Mouse (Mus musculus) left cerebral cortex, adult 9 months (tissue): ENCODE data around the gene Ust.

ENCODE experiments used
- DNase-seq, 2 experiments: peaks; one replicate each; pipeline ENCODE4 v3.0.0; 2022; ENCODE audit warnings: low spot score in 2 of 2

Ust gene

DNA sequence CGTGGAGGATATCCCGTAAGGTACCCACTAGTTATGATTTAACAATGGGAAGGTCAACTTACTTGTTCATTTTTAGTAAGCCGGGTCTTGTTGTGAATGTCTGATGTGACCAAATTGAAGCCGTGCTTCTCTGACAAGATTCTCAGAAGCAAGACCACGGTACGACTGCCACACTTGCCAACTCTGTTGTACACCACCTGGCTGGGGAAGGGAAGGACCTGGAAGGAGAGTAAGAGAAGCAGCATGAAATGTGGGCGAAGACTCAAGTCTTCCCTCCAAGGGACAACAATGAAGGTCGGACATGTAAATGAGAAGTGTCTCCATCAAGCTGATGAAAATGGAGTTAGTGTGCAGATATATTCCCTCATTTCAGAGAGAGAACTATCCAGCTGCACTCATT lies 188.6 kb downstream of the Ust start:
- DNase-seq = no peak

DNA sequence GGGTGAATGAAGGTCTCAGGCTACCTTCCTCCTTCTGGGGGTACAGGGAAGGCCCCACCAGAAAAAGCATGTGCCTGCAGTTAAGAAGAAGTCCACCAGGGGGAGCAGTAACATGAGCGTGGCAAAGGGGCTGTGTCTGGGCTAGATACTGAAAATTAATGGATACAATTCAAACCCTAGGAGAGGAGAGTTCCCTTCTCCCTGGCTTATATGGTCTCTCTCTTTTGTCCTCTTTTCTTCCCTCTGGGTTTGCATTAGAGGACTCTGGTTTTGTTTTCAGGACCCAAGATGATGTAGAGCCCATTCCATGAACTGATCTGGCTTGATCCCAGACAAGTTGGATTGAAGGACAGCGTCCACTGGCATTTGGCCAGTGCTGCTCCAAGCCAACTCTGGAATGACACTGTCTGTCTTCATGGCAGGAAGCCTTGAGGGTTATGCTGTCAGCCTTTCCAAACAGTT lies 195.3 kb downstream of the Ust start:
- peak in 1 of 2 experiments; percentile 62 for DNase-seq

DNA sequence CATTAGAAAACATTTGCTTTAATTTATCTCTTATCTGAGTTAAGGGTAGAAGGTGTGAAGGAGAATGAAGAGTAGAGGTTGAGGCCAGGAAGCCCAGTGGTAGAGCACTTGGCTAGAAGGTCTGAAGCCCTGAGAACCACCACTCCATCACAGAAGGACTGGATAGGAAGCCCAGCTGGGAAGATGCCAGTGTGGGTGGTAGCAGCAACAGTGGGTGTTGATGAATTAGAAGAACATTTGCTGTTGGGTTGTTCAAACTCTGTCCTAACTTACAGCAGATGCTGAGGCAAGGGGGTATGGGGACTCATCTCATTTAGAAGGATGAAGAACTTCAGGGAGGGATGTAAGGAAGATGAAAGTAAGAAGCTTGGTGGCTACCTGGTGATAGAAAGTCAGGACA lies 197.9 kb downstream of the Ust start:
- no peak for DNase-seq

DNA sequence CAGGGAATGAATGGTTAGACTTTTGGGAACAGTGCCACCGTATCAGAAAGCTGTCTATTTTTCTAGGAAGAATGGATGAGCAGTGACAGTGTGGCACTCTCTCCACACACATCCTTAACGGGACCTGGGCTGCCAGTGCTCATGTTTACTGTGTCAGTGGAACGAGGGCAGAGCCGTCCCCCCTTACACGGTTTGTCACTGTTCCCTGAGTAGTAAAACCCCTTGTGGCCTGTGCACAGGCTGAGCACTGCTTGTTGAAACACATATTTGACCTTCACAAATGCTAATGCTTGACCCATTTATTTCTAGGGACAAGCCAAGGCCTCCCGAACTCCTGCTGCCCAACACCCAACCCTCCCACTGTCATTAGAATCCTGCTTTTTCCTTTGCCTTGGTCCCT lies 209.2 kb downstream of the Ust start:
- no peak for DNase-seq

DNA sequence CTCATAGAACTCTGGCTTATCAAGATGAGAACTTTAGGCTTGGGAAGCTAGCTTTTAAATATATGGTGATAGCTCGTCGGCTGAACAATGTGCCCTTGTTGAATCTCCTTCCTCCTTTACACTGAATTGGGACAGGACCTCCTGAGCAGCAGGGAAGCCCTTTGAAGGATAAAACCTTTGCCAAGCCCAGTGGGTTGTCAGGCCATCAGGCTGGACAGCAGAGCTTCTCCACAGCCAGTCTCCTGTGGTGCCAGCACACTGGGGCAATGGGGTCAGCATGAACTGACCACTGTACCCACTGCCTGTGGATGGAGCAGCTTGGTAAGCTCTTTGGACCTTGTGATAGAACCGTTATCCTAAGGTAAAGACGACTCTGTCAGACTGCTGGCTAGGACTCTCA lies 214.4 kb downstream of the Ust start:
- DNase-seq = no peak

DNA sequence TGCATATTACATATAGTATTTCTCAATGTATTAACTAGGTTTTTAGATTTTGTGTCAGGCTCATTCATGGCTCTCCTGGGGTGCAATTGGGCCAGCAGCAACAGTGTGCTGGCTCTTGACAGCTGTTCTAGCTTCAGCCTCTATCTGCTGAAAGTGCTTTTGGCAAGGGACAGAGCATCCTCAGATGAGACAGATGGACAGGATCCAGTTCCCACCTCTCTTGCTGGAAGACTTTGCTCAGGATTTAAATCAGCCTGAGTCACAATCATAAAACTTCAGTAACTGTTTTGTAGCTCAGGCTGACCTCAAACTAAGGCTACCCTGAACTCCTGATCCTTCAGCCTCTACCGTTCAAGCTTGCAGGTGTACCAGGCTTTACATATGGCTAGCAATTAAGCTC lies 219.5 kb downstream of the Ust start:
- peak in 1 of 2 experiments; percentile 22 for DNase-seq

DNA sequence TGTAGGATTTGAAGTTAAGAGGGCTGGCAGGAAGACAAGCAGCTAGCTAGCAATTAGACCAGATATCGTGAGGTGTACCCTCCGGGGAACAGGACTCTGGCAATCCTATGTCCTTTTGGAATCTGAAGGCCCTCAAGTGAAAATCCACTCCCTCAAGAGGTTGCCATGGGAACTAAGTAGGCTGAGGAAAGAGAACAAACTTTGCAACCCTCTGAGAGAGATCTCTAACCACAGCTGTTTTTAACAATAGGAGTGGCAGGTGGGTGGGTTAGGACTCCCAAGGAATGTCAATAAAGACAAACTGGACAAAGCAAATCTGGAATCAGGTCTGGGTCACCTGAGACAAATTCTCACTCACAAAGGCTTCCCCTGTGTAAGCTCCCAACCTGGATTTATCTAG lies 221.4 kb downstream of the Ust start:
- DNase-seq = no peak

DNA sequence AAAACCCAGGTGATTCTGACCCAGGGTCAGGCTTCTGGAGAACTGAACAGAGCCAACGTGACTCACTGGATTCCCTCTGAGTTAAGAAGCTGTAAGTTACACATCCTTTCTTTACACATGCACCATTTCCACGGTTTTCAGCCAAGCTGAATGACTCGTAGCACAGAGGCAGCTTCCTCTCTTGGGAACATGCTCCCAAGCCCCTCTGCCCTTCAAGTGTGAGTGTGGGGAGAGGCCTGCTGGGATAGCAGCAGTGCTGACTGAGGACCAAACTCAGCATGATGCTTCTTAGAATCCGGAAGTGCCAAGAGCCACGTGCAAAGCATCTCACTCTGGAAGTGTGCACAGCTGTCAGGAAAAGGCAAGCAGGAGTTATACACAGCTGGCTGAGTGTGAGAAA lies 228.0 kb downstream of the Ust start:
- no peak for DNase-seq

DNA sequence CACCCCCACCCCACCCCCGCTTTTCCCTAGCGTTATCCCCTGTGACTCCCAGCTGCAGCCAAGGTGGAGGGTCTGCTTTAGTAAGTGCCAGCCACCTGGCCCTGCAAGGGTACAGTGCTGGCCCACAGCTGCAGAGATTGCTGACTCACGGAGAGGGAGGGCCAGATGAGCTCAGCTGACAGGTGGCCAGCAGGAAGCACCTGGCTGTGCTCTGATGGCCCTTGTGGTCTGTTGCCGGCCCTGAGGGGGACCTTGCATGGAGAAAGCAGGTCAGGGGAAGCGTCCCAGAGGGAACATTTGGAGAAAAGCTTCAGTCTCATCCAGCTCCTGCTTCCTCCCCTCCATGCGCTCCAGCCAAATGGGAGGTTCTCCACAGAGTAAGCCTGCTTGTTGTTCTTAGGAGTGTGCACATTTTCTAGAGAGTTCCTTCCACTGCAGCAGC lies 231.3 kb downstream of the Ust start:
- no peak for DNase-seq

DNA sequence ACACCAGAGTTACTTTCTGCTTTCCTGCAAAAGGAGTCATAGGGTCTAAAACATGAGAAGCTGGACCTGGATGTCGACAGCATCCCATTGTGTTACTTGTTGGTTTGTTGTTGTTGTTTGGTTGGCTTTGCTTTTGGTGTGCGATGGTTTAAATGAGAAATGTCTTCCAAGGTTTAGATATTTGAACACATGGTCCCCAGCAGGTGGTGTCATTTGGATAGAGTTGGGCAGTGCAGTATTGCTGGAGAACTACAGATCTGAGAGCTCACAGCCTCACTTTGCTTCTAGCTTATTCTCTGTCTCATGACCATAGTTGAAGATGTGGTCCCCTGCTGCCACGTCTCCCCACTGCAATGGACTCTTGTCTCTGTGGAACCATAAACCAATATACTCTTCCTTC lies 234.6 kb downstream of the Ust start:
- DNase-seq = no peak

DNA sequence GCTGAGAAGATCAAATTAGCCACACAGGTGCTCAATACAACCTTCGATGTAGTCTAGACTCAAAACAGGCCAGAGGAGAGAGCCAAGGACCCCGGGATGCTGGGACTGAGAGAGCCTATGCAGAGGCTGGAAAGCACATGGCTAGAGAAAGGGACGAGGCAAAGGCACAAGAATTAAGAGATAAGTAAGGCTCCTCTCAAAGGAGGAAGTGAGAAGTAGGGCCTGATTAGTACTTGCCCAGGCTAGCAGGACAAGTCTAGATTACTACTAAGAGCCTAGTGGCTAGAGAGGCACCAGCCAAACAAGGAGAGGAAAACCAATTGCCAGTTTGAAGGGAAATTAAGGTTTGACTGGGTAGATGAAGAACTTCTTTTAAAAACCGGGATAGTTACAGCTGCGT lies 241.5 kb downstream of the Ust start:
- DNase-seq = no peak

DNA sequence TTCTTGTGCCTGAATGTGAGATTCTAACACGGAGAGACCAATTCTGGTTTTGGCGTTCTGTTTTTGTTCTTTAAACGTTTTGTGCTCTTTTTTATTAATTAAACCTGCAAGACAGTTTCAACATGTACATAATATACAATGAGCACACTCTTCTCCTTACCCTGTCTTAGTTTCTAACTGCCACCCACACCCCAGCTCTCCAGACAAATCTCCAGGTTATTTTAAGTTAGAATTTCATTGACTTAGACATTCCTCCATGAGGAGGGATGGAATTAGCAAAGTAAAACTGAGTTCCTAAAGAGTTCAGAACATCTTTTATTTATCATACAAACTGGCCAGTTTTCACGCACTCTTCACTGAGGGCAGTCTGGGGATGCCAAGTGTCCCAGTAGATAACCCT lies 248.9 kb downstream of the Ust start:
- peak in 1 of 2 experiments; percentile 7 for DNase-seq

DNA sequence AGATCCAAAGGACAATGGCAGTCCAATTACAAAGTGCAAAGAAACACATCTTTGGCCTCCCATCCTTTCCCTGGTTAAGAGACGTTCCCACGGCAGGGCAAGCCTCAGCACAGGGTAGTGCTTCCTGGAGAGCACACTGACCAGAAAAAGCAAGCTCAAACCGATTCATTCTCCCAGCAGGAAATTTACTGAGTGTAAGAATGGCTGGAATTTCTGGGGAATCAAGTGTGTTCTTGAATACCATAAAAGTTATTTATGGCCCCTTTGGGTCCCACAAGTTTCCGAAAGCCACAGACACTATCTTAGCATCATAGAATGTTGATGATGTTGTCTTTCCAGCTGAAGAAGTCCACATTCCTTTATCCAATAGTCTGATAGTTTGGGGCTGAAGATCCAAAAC lies 258.9 kb downstream of the Ust start:
- no peak for DNase-seq

DNA sequence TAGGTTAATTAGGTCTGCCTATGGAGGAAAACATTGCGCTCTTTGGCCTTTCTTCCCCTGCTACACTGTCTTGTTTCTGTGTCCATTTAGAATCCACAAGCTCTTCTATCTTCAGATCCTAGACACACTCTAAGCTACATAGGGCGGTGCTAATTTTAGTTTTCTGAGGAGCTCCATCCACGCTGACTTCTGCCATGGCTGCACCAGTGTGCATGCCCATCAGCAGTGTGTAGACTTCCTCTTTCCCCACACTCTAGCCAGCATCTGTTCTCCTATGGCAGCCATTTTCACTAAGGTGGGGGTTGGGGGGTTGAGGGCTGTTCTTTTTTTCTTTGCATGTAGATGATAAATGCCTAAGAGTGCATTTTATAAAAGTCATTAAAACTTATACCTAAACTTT lies 268.6 kb downstream of the Ust start:
- no peak for DNase-seq

DNA sequence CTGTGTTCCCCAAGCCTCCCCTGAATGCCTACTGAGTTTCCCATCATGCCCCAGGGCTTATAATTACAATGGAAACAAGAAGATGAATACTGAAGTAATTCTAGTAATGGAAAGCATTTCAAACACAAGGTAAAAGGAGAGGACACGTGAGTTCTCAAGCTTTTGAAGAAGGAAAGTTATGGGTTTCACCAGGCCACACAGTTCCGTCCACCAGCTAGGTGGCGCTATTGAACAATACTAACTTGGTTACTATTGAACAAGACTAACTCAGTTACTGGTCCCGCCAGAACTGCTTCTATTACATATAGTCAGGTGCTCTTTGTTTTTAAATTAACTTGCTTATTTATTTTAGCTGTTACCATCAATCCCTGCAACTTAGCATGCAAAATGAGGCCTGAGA lies 276.3 kb downstream of the Ust start:
- peak in 1 of 2 experiments; percentile 75 for DNase-seq

DNA sequence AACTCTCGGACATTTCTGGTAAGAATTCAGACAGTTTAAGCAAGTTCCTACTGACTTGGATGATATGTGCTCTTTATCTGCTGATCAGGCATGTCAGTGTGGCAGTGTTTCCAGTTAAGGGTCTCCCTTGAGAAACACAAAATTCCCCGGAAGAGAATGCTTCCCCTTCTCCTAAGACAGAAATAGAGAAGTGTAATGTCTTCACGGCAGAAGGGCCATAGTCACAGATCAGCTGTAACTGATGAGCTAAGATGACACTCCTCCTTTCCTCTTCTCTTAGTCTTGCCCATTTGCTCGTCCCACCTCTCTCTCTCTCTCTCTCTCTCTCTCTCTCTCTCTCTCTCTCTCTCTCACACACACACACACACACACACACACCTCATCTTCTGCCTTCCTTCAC lies 277.9 kb downstream of the Ust start:
- DNase-seq = no peak

DNA sequence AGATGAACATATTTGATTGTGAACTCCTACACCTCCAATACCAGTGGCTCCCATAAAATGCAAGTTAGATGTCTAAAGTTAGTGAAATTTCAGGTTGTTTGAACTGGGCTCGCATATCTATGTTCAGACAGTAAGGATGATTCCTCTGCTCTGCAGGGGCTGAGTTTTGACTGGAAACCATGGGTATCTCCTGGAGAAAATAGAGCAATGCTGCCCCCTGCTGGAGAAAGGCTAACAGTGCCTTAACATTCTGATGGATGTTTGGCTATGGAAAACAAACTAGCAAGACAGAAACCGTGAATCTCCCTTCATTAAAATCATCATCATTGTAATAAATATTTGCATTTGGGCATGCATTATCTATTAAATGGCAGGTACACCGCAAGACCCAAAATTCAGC lies 278.4 kb downstream of the Ust start:
- DNase-seq = peak; percentile 22 to 79

DNA sequence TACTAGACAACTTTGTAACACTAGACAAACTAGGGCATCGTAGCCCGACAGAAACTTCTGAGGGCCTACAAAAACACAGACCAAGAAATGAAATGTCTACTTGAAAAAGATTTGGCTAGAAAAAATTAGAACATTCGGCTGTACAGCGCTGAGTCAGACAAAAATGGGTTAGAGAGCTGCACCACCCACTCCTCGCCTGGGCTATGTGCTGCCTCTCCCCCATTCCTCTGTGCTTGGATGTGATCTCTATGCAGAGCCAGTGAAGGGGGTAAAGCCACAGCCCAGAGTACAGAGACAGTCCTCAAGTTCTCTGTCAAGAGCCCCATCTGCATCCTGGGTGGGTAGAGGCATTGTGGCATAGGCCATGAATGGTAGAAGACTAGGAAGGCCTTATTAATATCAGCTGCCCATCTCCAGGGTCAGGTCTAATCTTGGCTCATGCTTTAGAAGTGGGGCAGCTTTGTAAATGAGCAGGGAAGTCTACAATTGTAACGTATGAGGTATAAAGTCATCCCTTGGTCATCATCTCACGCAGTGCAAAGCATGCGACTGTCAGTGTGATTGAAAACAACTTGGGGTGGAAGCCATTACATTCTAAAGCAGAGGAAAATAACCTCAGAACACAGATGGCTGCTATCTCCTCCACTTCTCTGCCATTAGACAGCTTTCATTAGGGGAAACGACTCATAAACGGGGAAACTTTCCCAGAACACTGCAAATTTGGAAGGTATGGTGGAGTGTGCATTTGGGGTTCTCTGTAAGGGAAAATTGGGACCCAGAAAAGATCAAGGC lies 281.6 kb downstream of the Ust start:
- peak; percentile 44 to 76 for DNase-seq

DNA sequence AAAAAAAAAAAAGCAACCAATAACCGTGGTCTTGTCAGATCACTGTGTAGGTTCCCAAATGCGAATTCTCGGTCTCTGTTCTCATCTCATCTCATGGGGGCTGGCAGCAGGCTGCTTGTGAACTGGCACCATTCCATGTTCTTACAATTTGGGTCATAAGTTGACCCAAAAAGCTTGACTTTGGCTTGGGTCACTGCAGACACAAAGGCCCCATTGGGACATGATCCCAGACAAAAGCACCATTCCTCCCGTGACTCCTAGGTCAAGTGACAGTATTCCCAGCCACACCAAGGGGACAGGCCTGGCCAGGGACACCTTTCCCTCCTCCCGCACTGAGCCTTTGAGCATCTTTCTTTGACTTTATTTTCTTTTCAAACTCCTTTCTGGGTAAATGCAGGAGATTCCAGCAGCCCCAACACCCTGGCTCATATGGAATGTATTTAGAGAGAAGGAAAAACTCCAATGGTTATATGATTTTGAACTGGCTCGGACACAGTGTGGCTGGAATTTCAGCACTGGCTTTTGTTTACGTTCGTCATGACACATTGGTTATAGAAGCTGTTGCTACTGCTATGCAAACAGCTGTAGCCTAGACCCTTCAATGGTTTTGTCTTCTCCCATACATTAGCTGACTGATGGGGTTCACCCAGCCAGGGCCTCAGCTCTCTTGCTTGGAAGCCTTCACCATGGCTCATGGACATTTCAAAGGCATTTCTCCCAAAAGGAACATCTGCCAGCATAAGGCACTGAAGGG lies 285.3 kb downstream of the Ust start:
- DNase-seq = no peak

DNA sequence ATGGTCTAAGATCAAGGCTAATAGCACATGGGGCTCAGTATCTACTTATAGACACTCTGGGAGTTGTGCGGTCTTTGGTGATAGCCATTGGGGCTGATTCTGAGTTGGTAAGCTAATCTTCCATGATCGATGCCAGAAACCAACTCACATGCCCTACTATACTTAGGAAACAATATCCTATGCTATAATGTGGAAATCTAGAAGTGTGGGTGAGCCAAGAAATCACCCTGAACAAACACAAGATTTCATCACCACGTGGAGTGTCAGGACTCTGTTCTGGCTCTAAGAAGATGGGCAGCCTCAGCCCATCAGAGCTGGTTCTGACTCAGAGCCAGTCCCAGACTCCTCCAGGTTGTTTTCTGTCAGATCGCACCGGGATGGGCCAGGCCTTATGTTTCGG lies 286.1 kb downstream of the Ust start:
- DNase-seq = no peak

DNA sequence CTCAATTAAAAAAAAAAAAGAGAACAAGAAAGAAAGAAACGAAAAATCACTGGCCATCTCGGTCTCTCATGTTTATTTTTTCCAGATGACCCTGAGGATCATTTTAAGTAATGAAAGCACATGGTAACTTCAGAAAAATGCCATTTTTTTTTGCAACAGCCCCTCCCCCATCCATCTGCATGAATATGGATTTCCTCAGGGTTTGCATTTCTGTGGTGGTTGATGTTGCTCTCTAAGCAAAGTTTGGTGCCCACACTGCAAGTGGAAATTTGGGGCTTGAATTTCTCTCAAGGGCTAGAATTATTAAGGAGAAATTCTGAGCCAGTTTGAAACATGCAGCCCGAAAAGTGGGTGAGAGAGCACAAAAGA lies 290.3 kb downstream of the Ust start:
- no peak for DNase-seq

DNA sequence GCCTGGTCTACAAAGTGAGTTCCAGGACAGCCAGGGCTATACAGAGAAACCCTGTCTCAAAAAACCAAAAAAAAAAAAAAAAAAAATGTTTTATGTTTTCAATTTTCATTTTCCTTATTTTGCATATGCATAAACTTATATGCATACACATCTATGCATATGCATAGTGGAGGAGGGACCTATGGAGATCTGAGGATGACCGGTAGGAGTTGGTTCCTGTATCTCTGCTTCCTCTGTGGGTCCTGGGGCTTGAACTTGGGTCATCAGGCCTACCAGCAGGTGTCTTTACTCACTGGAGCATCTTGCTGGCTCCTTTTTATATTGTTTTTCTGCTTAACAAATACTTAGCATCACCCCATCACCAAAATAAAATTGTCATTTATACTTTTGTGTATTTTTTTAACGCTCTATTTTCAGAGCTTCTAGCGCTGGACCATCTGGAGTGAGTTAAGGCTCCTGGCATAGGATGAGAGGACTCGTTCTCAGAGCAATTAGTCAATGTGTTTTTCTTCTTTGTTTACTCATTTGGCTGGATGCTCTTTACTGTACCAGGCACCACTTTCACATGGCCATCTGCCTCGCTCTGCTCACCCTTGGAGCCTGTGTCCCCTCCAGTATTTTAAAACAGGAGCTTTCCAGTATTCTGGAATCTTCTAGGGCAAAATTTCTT lies 290.8 kb downstream of the Ust start:
- peak; percentile 53 to 55 for DNase-seq

DNA sequence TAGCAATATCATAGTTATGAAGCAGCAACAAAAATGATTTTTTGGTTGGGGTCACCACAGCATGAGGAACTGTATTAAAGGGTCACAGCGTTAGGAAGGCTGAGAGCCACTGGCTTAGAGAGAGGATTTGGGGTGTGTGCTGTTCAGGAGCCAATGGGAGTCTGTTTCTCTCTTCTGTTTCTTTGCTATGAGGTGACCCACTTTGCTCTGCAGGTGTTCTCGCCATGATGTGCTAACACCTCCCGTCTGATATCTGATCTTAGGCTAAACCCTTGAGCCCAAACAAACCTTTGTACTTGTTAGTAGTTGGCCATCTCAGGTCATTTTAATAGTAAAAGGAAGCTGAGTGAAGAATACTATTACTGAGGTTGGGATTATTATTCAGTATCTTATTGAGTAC lies 292.0 kb downstream of the Ust start:
- DNase-seq = no peak
